Mouse (Mus musculus) CH12.LX (cell line): ENCODE measurements around the gene Tmod3. TPM values are rescaled to one million over a fixed set of nuclear protein-coding genes. Genes with fewer than 3 reads are reported as not detected.
A peak's percentile ranks its signal among the peaks of the same experiment; 100 is the strongest.

Experiments
- DNase-seq: peaks from one replicate; pipeline ENCODE4 v3.0.0-alpha.2; 2013; ENCODE audit errors: extremely low read depth
- H3K27ac ChIP-seq: 2 replicates; pipeline ENCODE4 v1.5.1; 2012; ENCODE audit warnings: low read depth, mild to moderate bottlenecking, control low read depth, moderate library complexity; ENCODE audit not compliant: insufficient read depth
- H3K27me3 ChIP-seq: replicated peaks from 2 replicates; pipeline ENCODE3; 2012; ENCODE audit warnings: inconsistent platforms
- H3K36me3 ChIP-seq, 2 experiments: replicated peaks in 1 of 2; 2 replicates each; pipeline versions ENCODE3 to v1.6.1; 2012; ENCODE audit warnings: inconsistent platforms in 1 of 2, low read length in 1 of 2, mild to moderate bottlenecking in 1 of 2, mixed read lengths in 1 of 2, moderate library complexity in 1 of 2; ENCODE audit not compliant: control insufficient read depth in 1 of 2, insufficient read depth in 1 of 2
- H3K4me1 ChIP-seq, 2 experiments: 2 replicates each; pipeline ENCODE4 v1.6.1; 2012; ENCODE audit warnings: inconsistent platforms in 1 of 2, moderate library complexity in 1 of 2; ENCODE audit not compliant: insufficient read depth in 2 of 2, control insufficient read depth in 1 of 2
- H3K4me2 ChIP-seq: 2 replicates; pipeline ENCODE4 v1.6.1; 2012; ENCODE audit warnings: low read depth, mild to moderate bottlenecking, control low read depth; ENCODE audit not compliant: poor library complexity, insufficient read depth, severe bottlenecking
- H3K4me3 ChIP-seq, 3 experiments: fragments of 150-350 bp in 1 of 3; sonication (generic) in 1 of 3; replicated peaks in 1 of 3; 2 replicates each; pipeline versions ENCODE3 to v1.5.1; 2011 to 2012; ENCODE audit warnings: low read depth in 2 of 3, low read length in 2 of 3, mild to moderate bottlenecking in 2 of 3, moderate library complexity in 2 of 3, control low read depth in 1 of 3, improper control_type of control experiment in 1 of 3, inconsistent platforms in 1 of 3, mixed read lengths in 1 of 3; ENCODE audit not compliant: poor library complexity in 1 of 3
- H3K79me2 ChIP-seq: replicated peaks from 2 replicates; pipeline ENCODE4 v1.6.1; 2012; ENCODE audit warnings: mild to moderate bottlenecking, moderate library complexity; ENCODE audit not compliant: control insufficient read depth, poor library complexity, insufficient read depth, severe bottlenecking; ENCODE audit errors: extremely low read depth
- H3K9ac ChIP-seq: 2 replicates; pipeline ENCODE4 v1.6.1; 2012; ENCODE audit warnings: low read depth, mild to moderate bottlenecking, control low read depth, moderate library complexity; ENCODE audit not compliant: insufficient read depth
- H3K9me3 ChIP-seq: replicated peaks from 2 replicates; pipeline ENCODE3; 2012; ENCODE audit warnings: low read length, inconsistent platforms, mixed read lengths
- BHLHE40 ChIP-seq: IDR thresholded peaks from 2 replicates; pipeline ENCODE4 v1.6.1; 2011; ENCODE audit warnings: mild to moderate bottlenecking, low read depth, low read length, improper control_type of control experiment
- CHD1 ChIP-seq: IDR thresholded peaks from 2 replicates; pipeline ENCODE4 v1.6.1; 2012; ENCODE audit warnings: low read depth, low read length, improper control_type of control experiment, inconsistent platforms
- CHD2 ChIP-seq: IDR thresholded peaks from 2 replicates; pipeline ENCODE4 v1.6.1; 2011; ENCODE audit warnings: low read length, improper control_type of control experiment
- CTCF ChIP-seq, 2 experiments: IDR thresholded peaks in 1 of 2; conservative IDR thresholded peaks in 1 of 2; 2 replicates each; pipeline ENCODE4 v1.5.1; 2011 to 2012; ENCODE audit warnings: low read depth in 2 of 2, low read length in 2 of 2, improper control_type of control experiment in 1 of 2, inconsistent platforms in 1 of 2, mild to moderate bottlenecking in 1 of 2, moderate library complexity in 1 of 2
- EP300 ChIP-seq: IDR thresholded peaks from 2 replicates; pipeline ENCODE4 v1.6.1; 2011; ENCODE audit warnings: low read length, improper control_type of control experiment
- ETS1 ChIP-seq: conservative IDR thresholded peaks from 2 replicates; pipeline ENCODE4 v1.6.1; 2012; ENCODE audit warnings: low read depth, mild to moderate bottlenecking, inconsistent platforms, low read length, improper control_type of control experiment, moderate library complexity
- HCFC1 ChIP-seq: IDR thresholded peaks from 2 replicates; pipeline ENCODE4 v1.6.1; 2012; ENCODE audit warnings: low read depth, mild to moderate bottlenecking, inconsistent platforms, low read length, improper control_type of control experiment
- IRF4 ChIP-seq: IDR thresholded peaks from 2 replicates; pipeline ENCODE4 v1.6.1; 2014; ENCODE audit warnings: low read depth, mild to moderate bottlenecking, inconsistent platforms, low read length, improper control_type of control experiment
- JUND ChIP-seq: conservative IDR thresholded peaks from 2 replicates; pipeline ENCODE4 v1.6.1; 2011; ENCODE audit warnings: low read depth, low read length, improper control_type of control experiment
- MAZ ChIP-seq: IDR thresholded peaks from 2 replicates; pipeline ENCODE4 v1.6.1; 2012; ENCODE audit warnings: low read depth, mild to moderate bottlenecking, inconsistent platforms, low read length, improper control_type of control experiment, moderate library complexity
- MEF2A ChIP-seq: IDR thresholded peaks from 2 replicates; pipeline ENCODE4 v1.6.1; 2014; ENCODE audit warnings: low read depth, mild to moderate bottlenecking, inconsistent platforms, low read length, improper control_type of control experiment, borderline replicate concordance
- POLR2AphosphoS2 ChIP-seq: IDR thresholded peaks from 2 replicates; pipeline ENCODE4 v1.6.1; 2011; ENCODE audit warnings: low read depth, low read length, improper control_type of control experiment
- RAD21 ChIP-seq: IDR thresholded peaks from 2 replicates; pipeline ENCODE4 v1.6.1; 2011; ENCODE audit warnings: low read depth, mild to moderate bottlenecking, low read length, improper control_type of control experiment, moderate library complexity
- SMC3 ChIP-seq: IDR thresholded peaks from 2 replicates; pipeline ENCODE4 v1.6.1; 2011; ENCODE audit warnings: low read depth, low read length, improper control_type of control experiment
- USF2 ChIP-seq: conservative IDR thresholded peaks from 2 replicates; pipeline ENCODE4 v1.6.1; 2011; ENCODE audit warnings: low read depth, low read length, improper control_type of control experiment
- ZMIZ1 ChIP-seq: IDR thresholded peaks from 2 replicates; pipeline ENCODE4 v1.6.1; 2012; ENCODE audit warnings: low read depth, mild to moderate bottlenecking, inconsistent platforms, low read length, improper control_type of control experiment
- dilution Hi-C: fragments of 300-500 bp; cut with MboI; formaldehyde crosslinking; loops from 2 replicates; pipeline ENCODE4 v1.14.3; 2020; ENCODE audit warnings: low sequenced_read_pairs; ENCODE audit not compliant: extremely low pct_unique_long_range_greater_than_20kb, extremely low pct_ligation_motif_present
- in situ Hi-C: fragments of 300-500 bp; cut with MboI; formaldehyde crosslinking; loops from 3 replicates; pipeline ENCODE4 v1.14.3; 2019; ENCODE audit warnings: low sequenced_read_pairs, low pct_ligation_motif_present, low pct_unique_long_range_greater_than_20kb, mixed read lengths
- polyA plus RNA-seq: library from polyadenylated mRNA; unstranded; fragments of >175 nt; gene quantifications from 2 replicates; pipeline ENCODE4 v1.2.1, GENCODE M21; 2012; ENCODE audit warnings: low read depth; ENCODE audit not compliant: insufficient read length
- total RNA-seq, 2 experiments: library from RNA; depleted of rRNA; stranded (reverse); fragments of 300-350 nt in 1 of 2; fragments of >200 nt in 1 of 2; gene quantifications; 2 replicates each; pipeline ENCODE4 v1.2.3; 2012 to 2014

Tmod3 gene
- total and polyA plus RNA-seq, 3 experiments: 40.5 to 71.0 (median 52.0) TPM

DNA sequence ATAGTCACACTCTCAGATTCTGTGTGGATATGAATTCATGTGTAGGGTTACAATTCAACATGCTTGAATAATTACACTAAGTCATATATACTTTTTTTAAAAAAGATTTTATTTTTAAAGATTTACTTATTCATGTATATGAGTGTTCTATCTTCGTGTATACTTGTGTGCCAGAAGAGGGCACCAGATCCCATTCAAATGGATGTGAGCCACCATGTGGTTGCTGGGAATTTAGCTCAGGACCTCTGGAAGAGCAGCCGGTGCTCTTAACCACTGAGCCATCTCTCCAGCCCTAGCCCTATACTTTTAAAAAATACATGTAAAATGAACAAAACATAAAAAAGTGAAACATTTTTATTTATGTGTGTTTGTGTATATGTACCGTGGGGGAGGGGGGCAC lies 91.9 kb downstream of the Tmod3 start:
- no peaks in the 10 kb centered on the region for H3K27me3 ChIP-seq
- no peak for DNase-seq
- peaks cover 4 to 40% of the 10 kb centered on the region in 2 experiments for H3K4me1 ChIP-seq
- H3K9me3 ChIP-seq: no peaks in the 10 kb centered on the region
- H3K27ac ChIP-seq: no peak overlapping the region
- H3K79me2 ChIP-seq: peaks cover 2% of the 10 kb centered on the region
- H3K4me2 ChIP-seq: no peak overlapping the region
- no peak overlapping the region for H3K9ac ChIP-seq
- TF ChIP-seq CTCF (conservative IDR thresholded peaks at IDR 0.05 in 1 of 2, IDR thresholded peaks at IDR 0.05 in 1 of 2; ENCODE audit: low read depth in 2 of 2, low read length in 2 of 2): peak in 1 of 2 experiments; percentile 30; a peak in 2 of 4 replicates
- TF ChIP-seq EP300: no peak
- TF ChIP-seq SMC3: no peak
- dilution Hi-C loops: no loop called here
- H3K4me3 ChIP-seq: no peak overlapping the region
- peaks cover 48 to 79% of the 10 kb centered on the region in 2 experiments for H3K36me3 ChIP-seq
- in situ Hi-C loops: no loop called here

DNA sequence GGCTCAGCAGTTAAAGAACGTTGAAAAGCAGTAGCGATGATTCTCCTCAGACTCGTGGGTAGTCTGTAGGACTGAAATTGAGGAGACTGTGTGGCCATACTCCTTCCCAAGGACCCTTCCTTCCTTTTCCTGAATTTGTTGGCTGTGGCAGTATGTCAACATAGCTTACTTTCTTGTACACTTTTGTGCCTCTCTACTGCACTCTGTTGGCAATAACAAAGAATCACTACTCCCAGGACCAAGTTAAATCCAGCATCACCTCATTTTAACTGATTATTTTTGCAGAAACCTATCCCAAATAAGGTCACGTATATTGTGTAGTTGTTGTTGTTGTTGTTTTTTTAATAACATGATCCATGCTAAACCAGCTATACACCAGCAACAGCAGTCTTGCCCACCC lies 92.8 kb downstream of the Tmod3 start:
- dilution Hi-C loops (no loop called here), in situ Hi-C loops (no loop called here)
- Histone ChIP-seq H3K9me3 (no peaks in the 10 kb centered on the region), H3K4me3 (no peak overlapping the region), H3K27ac (no peak overlapping the region), H3K9ac (no peak overlapping the region), H3K4me1 (peaks cover 4 to 44% of the 10 kb centered on the region in 2 experiments), H3K36me3 (peaks cover 48 to 79% of the 10 kb centered on the region in 2 experiments), H3K27me3 (no peaks in the 10 kb centered on the region), H3K4me2 (no peak overlapping the region)
- TF ChIP-seq CHD1: no peak
- no peak for TF ChIP-seq ZMIZ1
- no peak for TF ChIP-seq POLR2AphosphoS2
- peak; percentile 56 for TF ChIP-seq RAD21
- TF ChIP-seq MAZ: no peak
- no peak for TF ChIP-seq USF2
- no peak for TF ChIP-seq ETS1
- no peak for TF ChIP-seq HCFC1
- TF ChIP-seq CTCF (conservative IDR thresholded peaks at IDR 0.05 in 1 of 2, IDR thresholded peaks at IDR 0.05 in 1 of 2; ENCODE audit: low read depth in 2 of 2, low read length in 2 of 2): peak in 1 of 2 experiments; percentile 62; a peak in 3 of 4 replicates
- TF ChIP-seq SMC3: peak; percentile 58
- TF ChIP-seq CHD2: no peak
- TF ChIP-seq, all 38 proteins: peak for 3
- no peak for DNase-seq
- H3K79me2 ChIP-seq: peaks cover 2% of the 10 kb centered on the region

DNA sequence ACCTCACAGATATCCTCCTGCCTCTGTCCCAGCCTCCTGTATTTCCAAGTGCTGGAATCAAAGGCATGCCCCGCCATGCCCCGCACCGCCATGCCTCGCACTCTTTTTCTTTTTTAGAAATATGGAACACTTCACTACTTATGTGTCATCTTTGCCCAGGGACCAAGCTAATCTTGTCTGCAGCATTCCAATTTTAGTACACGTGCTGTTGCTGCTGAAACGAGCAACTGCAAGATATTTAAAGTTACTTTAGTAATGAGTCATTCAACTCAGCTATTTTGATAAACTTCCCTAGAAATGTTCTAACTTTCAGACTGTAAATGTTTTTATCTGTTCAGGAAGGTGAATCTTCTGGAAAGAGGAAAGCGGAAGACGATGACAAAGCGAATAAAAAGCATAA lies 93.6 kb downstream of the Tmod3 start:
- in situ Hi-C loops (no loop called here), dilution Hi-C loops (no loop called here)
- H3K4me2 ChIP-seq: no peak overlapping the region
- H3K4me3 ChIP-seq: no peak overlapping the region
- TF ChIP-seq MEF2A (peak; percentile 90), POLR2AphosphoS2 (no peak), USF2 (no peak), JUND (peak; percentile 64), HCFC1 (no peak), MAZ (no peak), BHLHE40 (peak; percentile 83), IRF4 (peak; percentile 54; the same call in 1 of the 2 replicates)
- peaks cover 4 to 44% of the 10 kb centered on the region in 2 experiments for H3K4me1 ChIP-seq
- H3K9me3 ChIP-seq: no peaks in the 10 kb centered on the region
- no peaks in the 10 kb centered on the region for H3K27me3 ChIP-seq
- H3K36me3 ChIP-seq: peaks cover 54 to 79% of the 10 kb centered on the region in 2 experiments
- peaks cover 2% of the 10 kb centered on the region for H3K79me2 ChIP-seq
- no peak overlapping the region for H3K27ac ChIP-seq
- H3K9ac ChIP-seq: no peak overlapping the region
- DNase-seq: no peak
